Mouse (Mus musculus): ENCODE measurements around the gene Tmem30b. TPM values are rescaled to one million over a fixed set of nuclear protein-coding genes. Genes with fewer than 3 reads are reported as not detected.
"Not testable (repeated sequence)": the region's sequence is repeated elsewhere in the genome, so short reads cannot be mapped to it uniquely, and the experiment has no call there.

Tmem30b gene
- polyA plus RNA-seq, 1 experiment from 2014 or later = 0.11 TPM

DNA sequence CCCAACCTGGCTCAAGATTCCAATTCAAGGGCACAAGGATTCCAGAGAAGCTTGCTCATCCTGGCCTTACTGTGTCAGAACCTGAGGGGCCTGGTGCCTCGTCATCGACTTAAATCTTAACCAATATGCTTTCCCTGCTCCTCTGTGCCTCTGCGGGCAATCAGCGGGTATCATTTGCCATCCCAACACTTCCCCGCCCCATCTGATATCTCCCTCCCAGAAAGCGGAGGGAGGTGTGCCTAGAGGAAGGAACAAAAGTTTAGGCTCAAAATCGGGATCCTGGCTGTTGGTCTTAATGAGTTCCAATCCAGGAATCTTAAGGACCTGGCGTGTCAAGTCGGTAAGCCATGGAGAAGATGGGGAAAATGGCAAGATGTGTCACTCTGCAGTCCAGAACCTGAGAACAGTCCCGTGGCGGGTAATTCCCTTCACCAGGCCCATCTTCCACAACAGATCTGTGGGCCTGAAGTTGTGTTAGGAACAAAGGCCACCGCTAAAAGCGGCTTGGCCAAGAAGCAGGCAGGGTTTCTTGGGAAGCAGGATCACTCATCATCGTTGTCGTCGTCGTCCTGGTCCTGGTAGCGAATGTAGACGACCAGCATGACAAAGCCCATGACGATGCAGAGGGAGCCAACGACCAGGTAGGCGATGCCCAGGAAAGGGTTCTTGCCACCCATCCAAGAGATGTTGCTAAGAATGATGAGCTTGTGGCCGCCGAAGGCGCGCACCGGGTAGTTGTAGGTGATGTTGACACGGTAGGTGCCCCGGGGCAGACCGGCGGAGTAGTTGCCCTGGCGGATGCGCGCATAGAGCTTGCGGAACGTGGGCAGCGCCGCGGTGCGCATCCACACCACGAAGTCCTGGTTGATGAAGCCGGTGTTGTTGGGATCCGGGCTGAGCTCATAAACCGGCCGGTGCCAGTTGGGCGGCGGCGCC, 1.2 kb downstream of the Tmem30b start:
- WGBS = 12% methylated on average over 48 of the region's 48 CpGs
- no peak overlapping the region for H3K9ac ChIP-seq (replicated peaks; ENCODE audit: low read depth, low read length)
- no peaks in the 10 kb centered on the region for H3K36me3 ChIP-seq (ENCODE audit: control insufficient read depth, insufficient read depth, low read length)
- H3K4me1 ChIP-seq (ENCODE audit: control insufficient read depth, insufficient read depth, low read length) = no peaks in the 10 kb centered on the region
- H3K9me3 ChIP-seq (ENCODE audit: control insufficient read depth, low read length) = no peaks in the 10 kb centered on the region
- H3K4me2 ChIP-seq (ENCODE audit: low read depth, low read length) = peak overlapping the region; percentile 38
- peak overlapping the region; percentile 33 for H3K4me3 ChIP-seq (ENCODE audit: low read depth, low read length)
- peaks cover 52% of the 10 kb centered on the region for H3K27me3 ChIP-seq (ENCODE audit: control insufficient read depth, insufficient read depth, low read length)
- no peak overlapping the region for H3K27ac ChIP-seq (ENCODE audit: low read depth, low read length)
- ATAC-seq (ENCODE audit: low read depth) = peak; percentile 34; the same call in 1 of the 2 replicates

DNA sequence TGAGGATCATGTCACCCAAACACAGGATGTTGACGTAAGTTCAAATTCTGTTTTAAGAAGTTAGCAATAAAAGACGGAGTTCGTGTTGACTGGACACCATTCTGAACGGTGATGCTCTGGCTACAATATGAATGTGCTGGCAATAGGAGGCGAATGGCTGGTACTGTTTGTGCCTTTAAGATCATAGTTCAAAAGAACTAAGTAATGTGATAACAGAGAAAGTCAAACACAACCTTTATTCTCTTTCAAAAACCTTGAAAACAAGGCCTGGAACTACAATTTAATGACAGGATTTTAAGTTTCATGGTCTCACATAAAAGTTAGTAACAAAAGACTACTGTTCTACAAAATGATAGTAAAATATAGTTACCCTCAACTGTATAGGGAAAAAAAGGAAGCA, 3.0 kb downstream of the Tmem30b start:
- no peak for ATAC-seq (ENCODE audit: low read depth)
- H3K27ac ChIP-seq (ENCODE audit: low read depth, low read length) = no peak overlapping the region
- peaks cover 44% of the 10 kb centered on the region for H3K27me3 ChIP-seq (ENCODE audit: control insufficient read depth, insufficient read depth, low read length)
- H3K4me3 ChIP-seq (ENCODE audit: low read depth, low read length) = no peak overlapping the region
- H3K36me3 ChIP-seq (ENCODE audit: control insufficient read depth, insufficient read depth, low read length) = no peaks in the 10 kb centered on the region
- H3K4me2 ChIP-seq (ENCODE audit: low read depth, low read length) = no peak overlapping the region
- H3K9me3 ChIP-seq (ENCODE audit: control insufficient read depth, low read length) = no peaks in the 10 kb centered on the region
- 86% methylated on average over 5 of the region's 5 CpGs for WGBS
- no peaks in the 10 kb centered on the region for H3K4me1 ChIP-seq (ENCODE audit: control insufficient read depth, insufficient read depth, low read length)
- H3K9ac ChIP-seq (replicated peaks; ENCODE audit: low read depth, low read length) = no peak overlapping the region

GRCm38 (mm10) chr12:73540402-73540801, 5.8 kb downstream of the Tmem30b start:
- H3K4me3 ChIP-seq (ENCODE audit: low read depth, low read length) = no peak overlapping the region
- no peak overlapping the region for H3K27ac ChIP-seq (ENCODE audit: low read depth, low read length)
- H3K36me3 ChIP-seq (ENCODE audit: control insufficient read depth, insufficient read depth, low read length) = no peaks in the 10 kb centered on the region
- no peaks in the 10 kb centered on the region for H3K4me1 ChIP-seq (ENCODE audit: control insufficient read depth, insufficient read depth, low read length)
- WGBS = 84% methylated on average over 2 of the region's 2 CpGs
- H3K4me2 ChIP-seq (ENCODE audit: low read depth, low read length) = no peak overlapping the region
- peaks cover 19% of the 10 kb centered on the region for H3K27me3 ChIP-seq (ENCODE audit: control insufficient read depth, insufficient read depth, low read length)
- ATAC-seq (ENCODE audit: low read depth) = no peak
- no peaks in the 10 kb centered on the region for H3K9me3 ChIP-seq (ENCODE audit: control insufficient read depth, low read length)
- H3K9ac ChIP-seq (replicated peaks; ENCODE audit: low read depth, low read length) = no peak overlapping the region

- 44% methylated on average over 2 of the region's 2 CpGs for WGBS
- no peak overlapping the region for H3K27ac ChIP-seq (ENCODE audit: low read depth, low read length)
- H3K4me1 ChIP-seq (ENCODE audit: control insufficient read depth, insufficient read depth, low read length) = no peaks in the 10 kb centered on the region
- H3K4me2 ChIP-seq (ENCODE audit: low read depth, low read length) = no peak overlapping the region
- no peaks in the 10 kb centered on the region for H3K36me3 ChIP-seq (ENCODE audit: control insufficient read depth, insufficient read depth, low read length)
- ATAC-seq (ENCODE audit: low read depth) = no peak
- no peak overlapping the region for H3K4me3 ChIP-seq (ENCODE audit: low read depth, low read length)
- no peak overlapping the region for H3K9ac ChIP-seq (replicated peaks; ENCODE audit: low read depth, low read length)
- no peaks in the 10 kb centered on the region for H3K9me3 ChIP-seq (ENCODE audit: control insufficient read depth, low read length)
- H3K27me3 ChIP-seq (ENCODE audit: control insufficient read depth, insufficient read depth, low read length) = peaks cover 6% of the 10 kb centered on the region
Observed at GRCm38 (mm10) chr12:73539151-73539550, 7.0 kb downstream of the Tmem30b start.

DNA sequence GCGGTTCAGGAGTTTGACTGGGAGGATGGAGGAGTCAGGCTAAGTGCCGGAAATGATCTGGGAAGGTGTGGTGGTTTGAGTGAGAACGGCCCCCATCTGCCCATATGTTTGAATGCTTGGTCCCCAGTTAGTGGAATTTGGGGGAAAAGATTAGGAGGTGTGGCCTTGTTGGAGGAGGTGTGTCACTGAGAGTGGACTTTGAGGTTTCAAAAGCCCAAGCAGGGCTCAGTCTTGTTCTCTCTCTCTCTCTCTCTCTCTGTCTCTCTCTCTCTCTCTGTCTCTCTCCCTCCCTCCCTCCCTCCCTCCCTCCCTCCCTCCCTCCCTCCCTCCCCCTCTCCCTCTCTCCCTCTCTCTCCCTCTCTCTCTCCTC, 8.1 kb downstream of the Tmem30b start:
- not testable (repeated sequence) for ATAC-seq (ENCODE audit: low read depth); H3K4me3 ChIP-seq (ENCODE audit: low read depth, low read length); H3K4me1 ChIP-seq (ENCODE audit: control insufficient read depth, insufficient read depth, low read length); H3K27ac ChIP-seq (ENCODE audit: low read depth, low read length); H3K36me3 ChIP-seq (ENCODE audit: control insufficient read depth, insufficient read depth, low read length); H3K9me3 ChIP-seq (ENCODE audit: control insufficient read depth, low read length); H3K4me2 ChIP-seq (ENCODE audit: low read depth, low read length); H3K9ac ChIP-seq (replicated peaks; ENCODE audit: low read depth, low read length); H3K27me3 ChIP-seq (ENCODE audit: control insufficient read depth, insufficient read depth, low read length)
- WGBS = 60% methylated on average over 3 of the region's 3 CpGs

DNA sequence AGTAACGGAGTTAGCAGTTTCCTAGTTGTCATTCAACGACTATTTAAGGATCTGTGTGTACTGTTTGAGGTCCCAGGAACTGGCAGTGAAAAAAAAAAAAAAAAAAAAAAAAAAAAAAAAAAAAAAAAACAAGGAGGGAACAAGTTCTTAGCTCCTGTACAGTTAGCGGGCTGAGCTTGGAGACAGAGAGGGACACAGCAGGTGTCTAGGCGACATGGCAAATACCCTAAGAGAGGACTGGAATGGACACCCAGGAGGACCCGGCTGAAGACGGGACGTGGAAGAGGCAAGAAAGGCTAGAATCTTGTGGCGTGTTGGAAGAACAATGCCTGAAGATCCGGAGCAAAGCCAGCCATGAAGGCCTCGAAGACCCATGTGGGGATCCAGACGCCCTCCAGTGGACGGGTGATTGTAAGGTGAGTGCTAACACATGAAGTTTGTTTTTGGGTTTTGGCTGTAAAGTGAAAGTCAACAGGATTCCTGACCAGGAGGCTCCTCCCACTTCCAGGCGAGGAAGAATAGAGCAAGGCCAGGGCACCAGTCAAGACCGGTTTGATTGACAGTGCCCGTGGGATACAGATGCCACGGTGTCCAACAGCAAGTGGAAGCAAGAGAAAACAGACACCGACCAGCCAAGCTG, 8.6 kb downstream of the Tmem30b start:
- Histone ChIP-seq H3K4me1 (ENCODE audit: control insufficient read depth, insufficient read depth, low read length) (no peaks in the 10 kb centered on the region), H3K36me3 (ENCODE audit: control insufficient read depth, insufficient read depth, low read length) (no peaks in the 10 kb centered on the region), H3K9ac (replicated peaks; ENCODE audit: low read depth, low read length) (no peak overlapping the region), H3K27me3 (ENCODE audit: control insufficient read depth, insufficient read depth, low read length) (no peaks in the 10 kb centered on the region), H3K4me3 (ENCODE audit: low read depth, low read length) (no peak overlapping the region), H3K4me2 (ENCODE audit: low read depth, low read length) (no peak overlapping the region), H3K27ac (ENCODE audit: low read depth, low read length) (no peak overlapping the region), H3K9me3 (ENCODE audit: control insufficient read depth, low read length) (no peaks in the 10 kb centered on the region)
- WGBS = 33% methylated on average over 17 of the region's 17 CpGs
- ATAC-seq (ENCODE audit: low read depth) = no peak

GRCm38 (mm10) chr12:73534591-73534990, 11.6 kb downstream of the Tmem30b start:
- ATAC-seq (ENCODE audit: low read depth) = no peak
- no peaks in the 10 kb centered on the region for H3K36me3 ChIP-seq (ENCODE audit: control insufficient read depth, insufficient read depth, low read length)
- H3K4me1 ChIP-seq (ENCODE audit: control insufficient read depth, insufficient read depth, low read length) = no peaks in the 10 kb centered on the region
- H3K9ac ChIP-seq (replicated peaks; ENCODE audit: low read depth, low read length) = no peak overlapping the region
- H3K4me3 ChIP-seq (ENCODE audit: low read depth, low read length) = no peak overlapping the region
- no peak overlapping the region for H3K4me2 ChIP-seq (ENCODE audit: low read depth, low read length)
- 15% methylated on average over 9 of the region's 9 CpGs for WGBS
- no peaks in the 10 kb centered on the region for H3K27me3 ChIP-seq (ENCODE audit: control insufficient read depth, insufficient read depth, low read length)
- no peak overlapping the region for H3K27ac ChIP-seq (ENCODE audit: low read depth, low read length)
- no peaks in the 10 kb centered on the region for H3K9me3 ChIP-seq (ENCODE audit: control insufficient read depth, low read length)

GRCm38 (mm10) chr12:73531889-73532479, 14.2 kb downstream of the Tmem30b start:
- H3K4me2 ChIP-seq (ENCODE audit: low read depth, low read length) = no peak overlapping the region
- no peak overlapping the region for H3K27ac ChIP-seq (ENCODE audit: low read depth, low read length)
- ATAC-seq (ENCODE audit: low read depth) = peak; percentile 49; the same call in 1 of the 2 replicates
- no peaks in the 10 kb centered on the region for H3K27me3 ChIP-seq (ENCODE audit: control insufficient read depth, insufficient read depth, low read length)
- no peak overlapping the region for H3K4me3 ChIP-seq (ENCODE audit: low read depth, low read length)
- no peaks in the 10 kb centered on the region for H3K36me3 ChIP-seq (ENCODE audit: control insufficient read depth, insufficient read depth, low read length)
- no peaks in the 10 kb centered on the region for H3K9me3 ChIP-seq (ENCODE audit: control insufficient read depth, low read length)
- no peak overlapping the region for H3K9ac ChIP-seq (replicated peaks; ENCODE audit: low read depth, low read length)
- no peaks in the 10 kb centered on the region for H3K4me1 ChIP-seq (ENCODE audit: control insufficient read depth, insufficient read depth, low read length)
- WGBS = 65% methylated on average over 11 of the region's 11 CpGs

GRCm38 (mm10) chr12:73529590-73529989, 16.6 kb downstream of the Tmem30b start:
- no peak for ATAC-seq (ENCODE audit: low read depth)
- WGBS = 84% methylated on average over 11 of the region's 11 CpGs

More at GRCm38 (mm10) chr12:73529590-73529989, 16.6 kb downstream of the Tmem30b start:
- H3K9ac ChIP-seq (replicated peaks; ENCODE audit: low read depth, low read length) = no peak overlapping the region
- no peaks in the 10 kb centered on the region for H3K36me3 ChIP-seq (ENCODE audit: control insufficient read depth, insufficient read depth, low read length)
- H3K27ac ChIP-seq (ENCODE audit: low read depth, low read length) = no peak overlapping the region
- H3K4me3 ChIP-seq (ENCODE audit: low read depth, low read length) = no peak overlapping the region
- no peaks in the 10 kb centered on the region for H3K4me1 ChIP-seq (ENCODE audit: control insufficient read depth, insufficient read depth, low read length)
- H3K4me2 ChIP-seq (ENCODE audit: low read depth, low read length) = no peak overlapping the region
- H3K27me3 ChIP-seq (ENCODE audit: control insufficient read depth, insufficient read depth, low read length) = no peaks in the 10 kb centered on the region
- no peaks in the 10 kb centered on the region for H3K9me3 ChIP-seq (ENCODE audit: control insufficient read depth, low read length)

Data from neural tube, embryonic 14.5 days (tissue).